Mouse (Mus musculus): ENCODE results near the gene Grtp1.

GRCm38 (mm10) chr8:13174811-13175210, 25.6 kb downstream of the Grtp1 start:
- TF ChIP-seq CTCF (IDR thresholded peaks at IDR 0.05; ENCODE audit: control insufficient read depth, insufficient read depth, low read length): no peak
- no peak for TF ChIP-seq POLR2A (IDR thresholded peaks at IDR 0.05; ENCODE audit: borderline replicate concordance, control insufficient read depth, low read depth, low read length)

All from bone marrow, adult 2 months (tissue).